Mouse (Mus musculus) olfactory bulb, adult 2 months (tissue): ENCODE results near the gene Tsga10.

ENCODE experiments used
- CTCF ChIP-seq: fragments of 200-500 bp; IDR thresholded peaks from 2 replicates; pipeline ENCODE4 v1.5.1; 2012; ENCODE audit warnings: low read depth, mild to moderate bottlenecking, low read length, moderate library complexity; ENCODE audit not compliant: insufficient read depth
- POLR2A ChIP-seq: fragments of 200-500 bp; IDR thresholded peaks from 2 replicates; pipeline ENCODE4 v1.6.1; 2012; ENCODE audit warnings: mild to moderate bottlenecking, low read depth, low read length, moderate library complexity; ENCODE audit not compliant: insufficient read depth

- TF ChIP-seq POLR2A (no peak), CTCF (no peak)
These were observed 28.4 kb upstream of the Tsga10 start for GRCm38 (mm10) chr1:37894606-37895005.
